Mouse (Mus musculus): ENCODE measurements around the gene Lrp1. TPM values are rescaled to one million over a fixed set of nuclear protein-coding genes. Genes with fewer than 3 reads are reported as not detected.

Lrp1 gene
- total and polyA plus RNA-seq, 3 experiments = 0.39 to 0.42 TPM; not detected in 1

- no peak overlapping the region for H3K9ac ChIP-seq (ENCODE audit: control insufficient read depth, low read depth, low read length, poor library complexity, severe bottlenecking)
- H3K79me2 ChIP-seq (ENCODE audit: control insufficient read depth, insufficient read depth, low read length, poor library complexity) = no peaks in the 10 kb centered on the region
- no peaks in the 10 kb centered on the region for H3K36me3 ChIP-seq (ENCODE audit: control insufficient read depth in 1 of 2, insufficient read depth in 2 of 2, low read length in 2 of 2)
- no peak for TF ChIP-seq SMC3 (IDR thresholded peaks at IDR 0.05; ENCODE audit: low read depth, low read length)
- TF ChIP-seq USF2 (IDR thresholded peaks at IDR 0.05; ENCODE audit: borderline replicate concordance in 1 of 2, insufficient read depth in 1 of 2, low read depth in 1 of 2, low read length in 2 of 2) = no peak
- no peak for TF ChIP-seq POLR2A (IDR thresholded peaks at IDR 0.05; ENCODE audit: control insufficient read depth in 1 of 2, insufficient read depth in 1 of 2, low read depth in 1 of 2, low read length in 2 of 2, poor library complexity in 1 of 2)
- TF ChIP-seq KAT2A (conservative IDR thresholded peaks at IDR 0.05; ENCODE audit: low read depth, low read length) = no peak
- TF ChIP-seq E2F4 (IDR thresholded peaks at IDR 0.05; ENCODE audit: borderline replicate concordance, low read depth, low read length) = no peak
- no peak for TF ChIP-seq CHD2 (IDR thresholded peaks at IDR 0.05; ENCODE audit: low read length)
- TF ChIP-seq ELF1 (IDR thresholded peaks at IDR 0.05; ENCODE audit: low read depth, low read length) = no peak
- no peak for TF ChIP-seq ETS1 (IDR thresholded peaks at IDR 0.05; ENCODE audit: low read depth, low read length)
- no peak for TF ChIP-seq ZNF384 (IDR thresholded peaks at IDR 0.05; ENCODE audit: low read depth, low read length)
- TF ChIP-seq ZKSCAN1 (IDR thresholded peaks at IDR 0.05; ENCODE audit: low read depth, low read length) = no peak
- TF ChIP-seq GATA1 (IDR thresholded peaks at IDR 0.05; ENCODE audit: low read depth, low read length) = no peak
- no peak for TF ChIP-seq ZC3H11A (IDR thresholded peaks at IDR 0.05; ENCODE audit: low read depth, low read length)
- no peak for TF ChIP-seq UBTF (IDR thresholded peaks at IDR 0.05; ENCODE audit: borderline replicate concordance, insufficient read depth, low read depth, low read length)
- TF ChIP-seq MAZ (IDR thresholded peaks at IDR 0.05; ENCODE audit: low read depth, low read length) = no peak
- no peak for TF ChIP-seq NRF1 (IDR thresholded peaks at IDR 0.05; ENCODE audit: insufficient read depth, low read depth, low read length, poor library complexity, severe bottlenecking)
- TF ChIP-seq CHD1 (IDR thresholded peaks at IDR 0.05; ENCODE audit: low read depth, low read length) = no peak
- H3K27me3 ChIP-seq (ENCODE audit: control insufficient read depth in 1 of 2, insufficient read depth in 2 of 2, low read length in 2 of 2) = peaks cover 0 to 2% of the 10 kb centered on the region in 2 experiments; a peak in 2 of 4 replicates
- H3K4me3 ChIP-seq (ENCODE audit: control insufficient read depth in 1 of 2, insufficient read depth in 1 of 2, low read depth in 2 of 2, low read length in 2 of 2) = no peak overlapping the region
- no peaks in the 10 kb centered on the region for H3K9me3 ChIP-seq (replicated peaks; ENCODE audit: insufficient read depth, low read length)
- peaks cover 0 to 3% of the 10 kb centered on the region in 2 experiments; a peak in 2 of 4 replicates for H3K4me1 ChIP-seq (ENCODE audit: control insufficient read depth in 1 of 2, insufficient read depth in 2 of 2, low read length in 2 of 2)
- no peak for DNase-seq (ENCODE audit: low read depth, low spot score)
- H3K27ac ChIP-seq (ENCODE audit: control insufficient read depth, low read depth, low read length) = no peak overlapping the region
These were observed 37.3 kb downstream of the Lrp1 start for GRCm38 (mm10) chr10:127583649-127584048.

- no peaks in the 10 kb centered on the region for H3K79me2 ChIP-seq (ENCODE audit: control insufficient read depth, insufficient read depth, low read length, poor library complexity)
- no peak for DNase-seq (ENCODE audit: low read depth, low spot score)
- no peak overlapping the region for H3K4me3 ChIP-seq (ENCODE audit: control insufficient read depth in 1 of 2, insufficient read depth in 1 of 2, low read depth in 2 of 2, low read length in 2 of 2)
- H3K9ac ChIP-seq (ENCODE audit: control insufficient read depth, low read depth, low read length, poor library complexity, severe bottlenecking) = no peak overlapping the region
- TF ChIP-seq SMC3 (IDR thresholded peaks at IDR 0.05; ENCODE audit: low read depth, low read length) (no peak), TCF12 (IDR thresholded peaks at IDR 0.05; ENCODE audit: low read depth, low read length) (no peak), GABPA (IDR thresholded peaks at IDR 0.05; ENCODE audit: low read depth, low read length) (no peak), KAT2A (conservative IDR thresholded peaks at IDR 0.05; ENCODE audit: low read depth, low read length) (no peak), GATA1 (IDR thresholded peaks at IDR 0.05; ENCODE audit: low read depth, low read length) (no peak), MAZ (IDR thresholded peaks at IDR 0.05; ENCODE audit: low read depth, low read length) (no peak), MYC (IDR thresholded peaks at IDR 0.05; ENCODE audit: low read depth, low read length) (no peak), RCOR1 (IDR thresholded peaks at IDR 0.05; ENCODE audit: low read depth, low read length) (no peak), MAX (IDR thresholded peaks at IDR 0.05; ENCODE audit: low read length) (no peak), USF1 (IDR thresholded peaks at IDR 0.05; ENCODE audit: low read depth, low read length) (no peak), POLR2A (IDR thresholded peaks at IDR 0.05; ENCODE audit: control insufficient read depth in 1 of 2, insufficient read depth in 1 of 2, low read depth in 1 of 2, low read length in 2 of 2, poor library complexity in 1 of 2) (no peak), USF2 (IDR thresholded peaks at IDR 0.05; ENCODE audit: borderline replicate concordance in 1 of 2, insufficient read depth in 1 of 2, low read depth in 1 of 2, low read length in 2 of 2) (no peak), JUND (IDR thresholded peaks at IDR 0.05; ENCODE audit: low read depth, low read length) (no peak), MEF2A (IDR thresholded peaks at IDR 0.05; ENCODE audit: extremely low read depth, insufficient replicate concordance, low read depth, low read length, poor library complexity, severe bottlenecking) (no peak), BHLHE40 (IDR thresholded peaks at IDR 0.05; ENCODE audit: borderline replicate concordance, low read depth, low read length) (no peak), HCFC1 (IDR thresholded peaks at IDR 0.05; ENCODE audit: low read depth, low read length) (no peak), POLR2AphosphoS2 (IDR thresholded peaks at IDR 0.05; ENCODE audit: low read length) (no peak)
- peaks cover 0 to 19% of the 10 kb centered on the region in 2 experiments; a peak in 2 of 4 replicates for H3K4me1 ChIP-seq (ENCODE audit: control insufficient read depth in 1 of 2, insufficient read depth in 2 of 2, low read length in 2 of 2)
- H3K27me3 ChIP-seq (ENCODE audit: control insufficient read depth in 1 of 2, insufficient read depth in 2 of 2, low read length in 2 of 2) = peaks cover 0 to 2% of the 10 kb centered on the region in 2 experiments; a peak in 1 of 4 replicates
- H3K27ac ChIP-seq (ENCODE audit: control insufficient read depth, low read depth, low read length) = no peak overlapping the region
- peaks cover 0 to 7% of the 10 kb centered on the region in 2 experiments; a peak in 2 of 4 replicates for H3K36me3 ChIP-seq (ENCODE audit: control insufficient read depth in 1 of 2, insufficient read depth in 2 of 2, low read length in 2 of 2)
- H3K9me3 ChIP-seq (replicated peaks; ENCODE audit: insufficient read depth, low read length) = no peaks in the 10 kb centered on the region
These were observed 39.7 kb downstream of the Lrp1 start for GRCm38 (mm10) chr10:127581291-127581690.

Data from MEL (cell line).